Mouse (Mus musculus) kidney, postnatal 0 days (tissue): ENCODE data around the gene 1700017D01Rik. TPM values are rescaled to one million over a fixed set of nuclear protein-coding genes. Genes with fewer than 3 reads are reported as not detected.
"Not testable (repeated sequence)": the region's sequence is repeated elsewhere in the genome, so short reads cannot be mapped to it uniquely, and the experiment has no call there.

Source experiments
- ATAC-seq: fragments of 200-750 bp; cut with Nextera tagmentation; replicated peaks from 2 replicates; pipeline ENCODE4 v1.8.0; 2017; ENCODE audit warnings: low read depth, moderate number of reproducible peaks, moderate TSS enrichment, moderate library complexity; ENCODE audit not compliant: low FRiP score
- DNase-seq: peaks from one replicate; pipeline ENCODE4 v3.0.0-alpha.2; 2016; ENCODE audit warnings: low spot score
- H3K27ac ChIP-seq: fragments of 300-500 bp; sonication (generic); 2 replicates; pipeline ENCODE4 v1.5.1; 2014; ENCODE audit warnings: mild to moderate bottlenecking
- H3K27me3 ChIP-seq: fragments of 300-500 bp; sonication (generic); 2 replicates; pipeline ENCODE4 v1.6.1; 2014; ENCODE audit warnings: low read length, mixed read lengths; ENCODE audit not compliant: insufficient read depth
- H3K36me3 ChIP-seq: fragments of 300-500 bp; sonication (generic); 2 replicates; pipeline ENCODE4 v1.6.1; 2014; ENCODE audit warnings: low read length, mixed read lengths; ENCODE audit not compliant: insufficient read depth
- H3K4me1 ChIP-seq: fragments of 300-500 bp; sonication (generic); replicated peaks from 2 replicates; pipeline ENCODE4 v1.6.1; 2014; ENCODE audit warnings: antibody characterized with exemption, low read length, mixed read lengths; ENCODE audit not compliant: insufficient read depth
- H3K4me2 ChIP-seq: fragments of 300-500 bp; sonication (generic); 2 replicates; pipeline ENCODE4 v1.6.1; 2014; ENCODE audit warnings: mild to moderate bottlenecking, low read length, moderate library complexity, mixed read lengths
- H3K4me3 ChIP-seq: fragments of 300-500 bp; sonication (generic); replicated peaks from 2 replicates; pipeline ENCODE4 v1.5.1; 2014; ENCODE audit warnings: low read depth, low read length
- H3K9ac ChIP-seq: fragments of 300-500 bp; sonication (generic); 2 replicates; pipeline ENCODE4 v1.6.1; 2014; ENCODE audit warnings: low read depth, low read length
- H3K9me3 ChIP-seq: fragments of 300-500 bp; sonication (generic); replicated peaks from 2 replicates; pipeline ENCODE4 v1.6.1; 2016; ENCODE audit warnings: low read length, inconsistent platforms, mixed read lengths
- CTCF ChIP-seq: IDR thresholded peaks from 2 replicates; pipeline ENCODE4 v1.5.1; 2016; ENCODE audit warnings: antibody characterized with exemption, low read depth, mild to moderate bottlenecking, moderate library complexity
- WGBS: fragments of 180-500 bp; shearing (Covaris S2); extraction: QIAGEN DNeasy Blood & Tissue Kit; methylation state at CpG from one replicate; pipeline ENCODE4 v1.1.7; 2014; 5-methylcytosine and 5-hydroxymethylcytosine counted together
- polyA plus RNA-seq: library from polyadenylated mRNA; unstranded; fragments of >200 nt; fragmentation: Nextera tagmentation; extraction: Ambion mirVana; gene quantifications from 2 replicates; pipeline ENCODE4 v1.2.1, GENCODE M21; 2015

1700017D01Rik gene
- polyA plus RNA-seq, 1 experiment from 2014 or later: not detected

DNA sequence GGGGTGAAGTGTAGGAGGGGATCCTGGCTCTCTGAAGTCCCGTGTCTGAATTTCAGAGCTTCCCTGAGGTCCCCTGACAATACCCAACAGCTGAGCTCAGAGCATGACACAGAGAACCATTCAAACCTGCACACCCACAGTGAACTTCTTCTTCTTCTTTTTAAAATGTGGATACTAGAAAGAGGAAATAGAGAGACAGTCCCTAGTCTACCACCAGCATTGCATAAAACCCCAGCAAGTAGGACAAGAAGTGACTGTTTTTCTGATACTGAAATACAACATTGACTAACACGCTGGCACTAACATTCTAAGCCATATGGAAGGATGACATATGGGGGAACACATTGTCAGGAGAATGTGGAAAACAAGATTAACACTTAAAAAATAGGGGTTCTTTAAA, 11.3 kb downstream of the 1700017D01Rik start:
- no peak for TF ChIP-seq CTCF
- DNase-seq (no peak), ATAC-seq (no peak)
- Histone ChIP-seq H3K4me2 (no peak overlapping the region), H3K27ac (no peak overlapping the region), H3K36me3 (no peaks in the 10 kb centered on the region), H3K27me3 (no peaks in the 10 kb centered on the region), H3K9me3 (no peaks in the 10 kb centered on the region), H3K4me3 (no peak overlapping the region), H3K9ac (no peak overlapping the region), H3K4me1 (no peaks in the 10 kb centered on the region)
- 84% methylated on average over 2 of the region's 2 CpGs for WGBS

DNA sequence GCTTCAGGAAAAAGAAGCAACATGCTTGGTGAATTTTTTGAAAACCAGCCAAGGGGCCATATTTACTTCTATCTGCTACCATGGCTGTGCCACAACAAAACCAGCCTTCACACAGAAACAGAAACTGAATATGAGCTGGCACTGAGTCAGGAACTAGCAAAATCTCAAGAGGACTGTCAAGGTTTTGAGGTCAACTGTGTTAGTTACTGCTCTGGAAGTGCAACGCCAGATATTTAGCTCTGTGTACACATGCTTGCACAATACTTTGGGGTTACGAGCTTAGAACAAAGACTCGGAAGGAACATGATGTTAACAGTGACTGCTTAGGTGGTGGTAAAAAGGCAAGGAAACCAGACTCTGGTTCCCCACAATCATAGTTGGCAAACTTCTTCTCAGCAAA, 22.9 kb downstream of the 1700017D01Rik start:
- no peak for TF ChIP-seq CTCF
- no peaks in the 10 kb centered on the region for H3K36me3 ChIP-seq

DNA sequence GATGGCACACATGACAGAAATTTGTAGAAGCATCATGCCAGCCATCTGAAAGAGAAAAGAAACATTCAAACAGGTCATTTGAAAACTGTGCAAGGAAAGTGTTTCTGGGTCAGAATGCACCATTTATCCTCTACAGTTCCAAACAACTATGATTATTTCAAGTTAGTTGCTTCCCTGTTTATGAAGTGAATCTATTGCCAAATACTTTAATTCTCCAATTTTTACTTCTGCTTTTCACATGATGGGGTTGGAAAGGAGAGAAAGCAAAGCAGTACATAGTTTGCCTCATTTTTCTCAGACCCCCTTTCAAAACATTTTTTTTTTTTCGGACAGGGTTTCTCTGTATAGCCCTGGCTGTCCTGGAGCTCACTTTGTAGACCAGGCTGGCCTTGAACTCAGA, 28.8 kb downstream of the 1700017D01Rik start:
- no peaks in the 10 kb centered on the region for H3K27me3 ChIP-seq
- no peaks in the 10 kb centered on the region for H3K9me3 ChIP-seq
- H3K27ac ChIP-seq: no peak overlapping the region
- no peak overlapping the region for H3K4me2 ChIP-seq
- H3K36me3 ChIP-seq: no peaks in the 10 kb centered on the region
- no peak for ATAC-seq
- DNase-seq: no peak
- H3K4me1 ChIP-seq: no peaks in the 10 kb centered on the region
- no peak overlapping the region for H3K4me3 ChIP-seq
- H3K9ac ChIP-seq: no peak overlapping the region
- no peak for TF ChIP-seq CTCF
- 77% methylated on average over 1 of the region's 1 CpGs for WGBS

More for the DNA sequence above, 22.9 kb downstream of the 1700017D01Rik start:
- Histone ChIP-seq H3K27ac (no peak overlapping the region), H3K27me3 (no peaks in the 10 kb centered on the region), H3K4me1 (no peaks in the 10 kb centered on the region), H3K9me3 (no peaks in the 10 kb centered on the region), H3K4me3 (no peak overlapping the region), H3K9ac (no peak overlapping the region), H3K4me2 (no peak overlapping the region)
- ATAC-seq (no peak), DNase-seq (no peak)
- WGBS: 85% methylated on average over 3 of the region's 3 CpGs

DNA sequence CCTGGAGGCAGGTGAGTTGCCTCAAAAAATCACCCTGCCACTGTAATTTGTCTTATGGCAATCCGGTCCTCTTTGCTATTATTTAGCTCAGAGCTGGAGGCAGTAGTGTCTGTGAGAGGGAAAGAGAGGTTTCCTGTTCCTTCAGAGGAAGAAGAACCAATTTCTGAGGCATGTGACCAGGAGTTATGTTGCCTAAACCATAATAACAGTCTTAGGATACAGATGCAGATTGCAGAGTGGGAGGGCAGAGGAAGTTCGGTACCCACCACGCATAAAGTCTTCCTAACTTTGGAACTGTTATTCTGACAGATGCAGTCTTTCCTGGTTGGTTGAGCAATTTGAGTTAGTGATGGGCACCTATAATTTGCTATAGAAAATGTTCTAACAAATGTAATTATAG, 32.3 kb downstream of the 1700017D01Rik start:
- Histone ChIP-seq H3K36me3 (no peaks in the 10 kb centered on the region), H3K4me2 (no peak overlapping the region), H3K27ac (no peak overlapping the region), H3K9ac (no peak overlapping the region), H3K4me3 (no peak overlapping the region), H3K27me3 (no peaks in the 10 kb centered on the region), H3K9me3 (no peaks in the 10 kb centered on the region), H3K4me1 (no peaks in the 10 kb centered on the region)
- WGBS: 76% methylated on average over 3 of the region's 3 CpGs
- DNase-seq (no peak), ATAC-seq (no peak)
- no peak for TF ChIP-seq CTCF

- H3K27ac ChIP-seq, H3K4me1 ChIP-seq, H3K9ac ChIP-seq, H3K9me3 ChIP-seq, H3K27me3 ChIP-seq, DNase-seq, H3K36me3 ChIP-seq: not testable (repeated sequence)
- peak overlapping the region; percentile 29 for H3K4me3 ChIP-seq
- 5% methylated on average over 50 of the region's 50 CpGs for WGBS
- H3K4me2 ChIP-seq: peak overlapping the region; percentile 49
- ATAC-seq: 0 out of 2 replicates have a peak, but pooled peaks have one; percentile 33
Observed at GRCm38 (mm10) chr19:11092131-11092530, 38.5 kb downstream of the 1700017D01Rik start.

- DNase-seq (no peak), ATAC-seq (no peak)
- 84% methylated on average over 4 of the region's 4 CpGs for WGBS
- Histone ChIP-seq H3K4me3 (no peak within 1 kb of the TSS), H3K9me3 (no peaks in the 10 kb centered on the region), H3K27ac (no peak within 1 kb of the TSS), H3K9ac (no peak within 1 kb of the TSS), H3K27me3 (no peaks in the 10 kb centered on the region), H3K36me3 (no peaks in the 10 kb centered on the region), H3K4me2 (no peak within 1 kb of the TSS), H3K4me1 (no peaks in the 10 kb centered on the region)
- no peak for TF ChIP-seq CTCF
Observed at GRCm38 (mm10) chr19:11080934-11081333, 49.7 kb downstream of the 1700017D01Rik start, which contains the start of gene Ms4a8a. TSS of gene Ms4a8a (minus strand) at chr19:11081102.

GRCm38 (mm10) chr19:11070364-11070763, 60.3 kb downstream of the 1700017D01Rik start:
- Histone ChIP-seq H3K9ac (no peak overlapping the region), H3K4me1 (no peaks in the 10 kb centered on the region), H3K9me3 (no peaks in the 10 kb centered on the region), H3K36me3 (no peaks in the 10 kb centered on the region), H3K27me3 (no peaks in the 10 kb centered on the region), H3K4me3 (no peak overlapping the region), H3K27ac (no peak overlapping the region), H3K4me2 (no peak overlapping the region)
- no peak for ATAC-seq
- no peak for TF ChIP-seq CTCF
- no peak for DNase-seq
- 76% methylated on average over 3 of the region's 3 CpGs for WGBS
